Mouse (Mus musculus): ENCODE results near the gene Pacs2. TPM values are rescaled to one million over a fixed set of nuclear protein-coding genes. Genes with fewer than 3 reads are reported as not detected.

The Pacs2 gene
- polyA plus RNA-seq, 1 experiment from 2014 or later, result 7.3 TPM

- H3K9me3 ChIP-seq (ENCODE audit: control insufficient read depth, low read length), result no peaks in the 10 kb centered on the region
- H3K4me2 ChIP-seq (ENCODE audit: low read depth, low read length), result no peak overlapping the region
- 70% methylated on average over 6 of the region's 6 CpGs for WGBS
- peaks cover 6% of the 10 kb centered on the region for H3K36me3 ChIP-seq (ENCODE audit: control insufficient read depth, insufficient read depth, low read length)
- no peak overlapping the region for H3K4me3 ChIP-seq (ENCODE audit: low read length)
- H3K9ac ChIP-seq (ENCODE audit: low read depth, low read length), result no peak overlapping the region
- no peaks in the 10 kb centered on the region for H3K27me3 ChIP-seq (replicated peaks; ENCODE audit: control insufficient read depth, insufficient read depth, low read length)
- H3K27ac ChIP-seq (ENCODE audit: low read length), result no peak overlapping the region
- H3K4me1 ChIP-seq (ENCODE audit: control insufficient read depth, insufficient read depth, low read length), result no peaks in the 10 kb centered on the region
- ATAC-seq, result no peak
Observed at GRCm38 (mm10) chr12:112987877-112988276, 26.4 kb upstream of the Pacs2 start.

GRCm38 (mm10) chr12:112990706-112991405, 23.5 kb upstream of the Pacs2 start:
- WGBS, result 84% methylated on average over 5 of the region's 5 CpGs
- Histone ChIP-seq H3K9me3 (ENCODE audit: control insufficient read depth, low read length) (no peaks in the 10 kb centered on the region), H3K4me2 (ENCODE audit: low read depth, low read length) (no peak overlapping the region), H3K36me3 (ENCODE audit: control insufficient read depth, insufficient read depth, low read length) (peaks cover under 1% of the 10 kb centered on the region), H3K27ac (ENCODE audit: low read length) (no peak overlapping the region), H3K4me3 (ENCODE audit: low read length) (no peak overlapping the region), H3K27me3 (replicated peaks; ENCODE audit: control insufficient read depth, insufficient read depth, low read length) (no peaks in the 10 kb centered on the region), H3K9ac (ENCODE audit: low read depth, low read length) (no peak overlapping the region), H3K4me1 (ENCODE audit: control insufficient read depth, insufficient read depth, low read length) (no peaks in the 10 kb centered on the region)
- ATAC-seq, result no peak

GRCm38 (mm10) chr12:112991444-112991843, 22.9 kb upstream of the Pacs2 start:
- no peak overlapping the region for H3K4me3 ChIP-seq (ENCODE audit: low read length)
- H3K27me3 ChIP-seq (replicated peaks; ENCODE audit: control insufficient read depth, insufficient read depth, low read length), result no peaks in the 10 kb centered on the region
- no peaks in the 10 kb centered on the region for H3K9me3 ChIP-seq (ENCODE audit: control insufficient read depth, low read length)
- no peaks in the 10 kb centered on the region for H3K4me1 ChIP-seq (ENCODE audit: control insufficient read depth, insufficient read depth, low read length)
- H3K9ac ChIP-seq (ENCODE audit: low read depth, low read length), result no peak overlapping the region
- no peak for ATAC-seq
- H3K4me2 ChIP-seq (ENCODE audit: low read depth, low read length), result no peak overlapping the region
- H3K36me3 ChIP-seq (ENCODE audit: control insufficient read depth, insufficient read depth, low read length), result no peaks in the 10 kb centered on the region; the same call in 1 of the 2 replicates
- 92% methylated on average over 2 of the region's 2 CpGs for WGBS
- H3K27ac ChIP-seq (ENCODE audit: low read length), result no peak overlapping the region

- no peak overlapping the region for H3K4me2 ChIP-seq (ENCODE audit: low read depth, low read length)
- no peaks in the 10 kb centered on the region; the same call in 1 of the 2 replicates for H3K36me3 ChIP-seq (ENCODE audit: control insufficient read depth, insufficient read depth, low read length)
- H3K27ac ChIP-seq (ENCODE audit: low read length), result no peak overlapping the region
- no peaks in the 10 kb centered on the region for H3K9me3 ChIP-seq (ENCODE audit: control insufficient read depth, low read length)
- no peak overlapping the region for H3K9ac ChIP-seq (ENCODE audit: low read depth, low read length)
- H3K4me3 ChIP-seq (ENCODE audit: low read length), result no peak overlapping the region
- 69% methylated on average over 4 of the region's 4 CpGs for WGBS
- no peak for ATAC-seq
- no peaks in the 10 kb centered on the region for H3K27me3 ChIP-seq (replicated peaks; ENCODE audit: control insufficient read depth, insufficient read depth, low read length)
- H3K4me1 ChIP-seq (ENCODE audit: control insufficient read depth, insufficient read depth, low read length), result peaks cover 7% of the 10 kb centered on the region
Observed at GRCm38 (mm10) chr12:112994153-112994552, 20.2 kb upstream of the Pacs2 start.

- no peaks in the 10 kb centered on the region for H3K9me3 ChIP-seq (ENCODE audit: control insufficient read depth, low read length)
- under 1% methylated on average over 56 of the region's 56 CpGs for WGBS
- peaks cover 15% of the 10 kb centered on the region for H3K4me1 ChIP-seq (ENCODE audit: control insufficient read depth, insufficient read depth, low read length)
- H3K36me3 ChIP-seq (ENCODE audit: control insufficient read depth, insufficient read depth, low read length), result no peaks in the 10 kb centered on the region
- ATAC-seq, result no peak
- no peaks in the 10 kb centered on the region for H3K27me3 ChIP-seq (replicated peaks; ENCODE audit: control insufficient read depth, insufficient read depth, low read length)
- peak overlapping the region; percentile 98 for H3K27ac ChIP-seq (ENCODE audit: low read length)
- peak overlapping the region; percentile 70 for H3K4me2 ChIP-seq (ENCODE audit: low read depth, low read length)
- H3K4me3 ChIP-seq (ENCODE audit: low read length), result peak overlapping the region; percentile 84
- peak overlapping the region; percentile 96 for H3K9ac ChIP-seq (ENCODE audit: low read depth, low read length)
Observed at GRCm38 (mm10) chr12:112999569-113000293, 14.6 kb upstream of the Pacs2 start.

GRCm38 (mm10) chr12:113000294-113001132, 13.8 kb upstream of the Pacs2 start, which contains the start of gene Brf1:
Brf1 (minus strand) TSS chr12:113000704.
- Histone ChIP-seq H3K9me3 (ENCODE audit: control insufficient read depth, low read length) (no peaks in the 10 kb centered on the region), H3K27me3 (replicated peaks; ENCODE audit: control insufficient read depth, insufficient read depth, low read length) (no peaks in the 10 kb centered on the region), H3K27ac (ENCODE audit: low read length) (peak within 1 kb of the TSS; percentile 98), H3K4me2 (ENCODE audit: low read depth, low read length) (peak within 1 kb of the TSS; percentile 73), H3K4me1 (ENCODE audit: control insufficient read depth, insufficient read depth, low read length) (peaks cover 15% of the 10 kb centered on the region), H3K36me3 (ENCODE audit: control insufficient read depth, insufficient read depth, low read length) (no peaks in the 10 kb centered on the region), H3K9ac (ENCODE audit: low read depth, low read length) (peak within 1 kb of the TSS; percentile 96), H3K4me3 (ENCODE audit: low read length) (peak within 1 kb of the TSS; percentile 84)
- ATAC-seq, result peak; percentile 96
- under 1% methylated on average over 92 of the region's 96 CpGs for WGBS

GRCm38 (mm10) chr12:113001133-113001474, 13.2 kb upstream of the Pacs2 start:
- no peak for ATAC-seq
- 2% methylated on average over 5 of the region's 5 CpGs for WGBS
- Histone ChIP-seq H3K27ac (ENCODE audit: low read length) (peak overlapping the region; percentile 83), H3K4me3 (ENCODE audit: low read length) (peak overlapping the region; percentile 84), H3K9me3 (ENCODE audit: control insufficient read depth, low read length) (no peaks in the 10 kb centered on the region), H3K9ac (ENCODE audit: low read depth, low read length) (peak overlapping the region; percentile 96), H3K36me3 (ENCODE audit: control insufficient read depth, insufficient read depth, low read length) (no peaks in the 10 kb centered on the region), H3K4me1 (ENCODE audit: control insufficient read depth, insufficient read depth, low read length) (peaks cover 15% of the 10 kb centered on the region), H3K27me3 (replicated peaks; ENCODE audit: control insufficient read depth, insufficient read depth, low read length) (no peaks in the 10 kb centered on the region), H3K4me2 (ENCODE audit: low read depth, low read length) (peak overlapping the region; percentile 73)

GRCm38 (mm10) chr12:113002667-113003066, 11.6 kb upstream of the Pacs2 start:
- H3K4me3 ChIP-seq (ENCODE audit: low read length), result no peak overlapping the region
- peaks cover 15% of the 10 kb centered on the region for H3K4me1 ChIP-seq (ENCODE audit: control insufficient read depth, insufficient read depth, low read length)
- H3K36me3 ChIP-seq (ENCODE audit: control insufficient read depth, insufficient read depth, low read length), result no peaks in the 10 kb centered on the region
- no peak overlapping the region for H3K9ac ChIP-seq (ENCODE audit: low read depth, low read length)
- 34% methylated on average over 2 of the region's 2 CpGs for WGBS
- no peak for ATAC-seq
- no peaks in the 10 kb centered on the region for H3K9me3 ChIP-seq (ENCODE audit: control insufficient read depth, low read length)
- H3K4me2 ChIP-seq (ENCODE audit: low read depth, low read length), result no peak overlapping the region
- no peak overlapping the region for H3K27ac ChIP-seq (ENCODE audit: low read length)
- no peaks in the 10 kb centered on the region for H3K27me3 ChIP-seq (replicated peaks; ENCODE audit: control insufficient read depth, insufficient read depth, low read length)

GRCm38 (mm10) chr12:113004011-113004410, 10.3 kb upstream of the Pacs2 start:
- Histone ChIP-seq H3K4me2 (ENCODE audit: low read depth, low read length) (no peak overlapping the region), H3K9me3 (ENCODE audit: control insufficient read depth, low read length) (no peaks in the 10 kb centered on the region), H3K9ac (ENCODE audit: low read depth, low read length) (no peak overlapping the region), H3K4me1 (ENCODE audit: control insufficient read depth, insufficient read depth, low read length) (peaks cover 9% of the 10 kb centered on the region), H3K27me3 (replicated peaks; ENCODE audit: control insufficient read depth, insufficient read depth, low read length) (no peaks in the 10 kb centered on the region), H3K36me3 (ENCODE audit: control insufficient read depth, insufficient read depth, low read length) (no peaks in the 10 kb centered on the region), H3K4me3 (ENCODE audit: low read length) (no peak overlapping the region), H3K27ac (ENCODE audit: low read length) (no peak overlapping the region)
- ATAC-seq, result no peak
- WGBS, result 74% methylated on average over 8 of the region's 8 CpGs

Measured in intestine, embryonic 16.5 days (tissue).